Mouse (Mus musculus) thymus, adult 2 months (tissue): Measurements from ENCODE around the gene Lrch3.

Source experiments
- CTCF ChIP-seq: fragments of 200-500 bp; IDR thresholded peaks from 2 replicates; pipeline ENCODE4 v1.5.1; 2012; ENCODE audit warnings: mild to moderate bottlenecking, control low read depth, low read length, moderate library complexity, borderline replicate concordance; ENCODE audit not compliant: control insufficient read depth, poor library complexity, insufficient read depth; ENCODE audit errors: extremely low read depth
- POLR2A ChIP-seq: fragments of 200-500 bp; IDR thresholded peaks from 2 replicates; pipeline ENCODE4 v1.6.1; 2012; ENCODE audit warnings: mild to moderate bottlenecking, low read length, control low read depth, moderate library complexity; ENCODE audit not compliant: control insufficient read depth, poor library complexity, insufficient read depth; ENCODE audit errors: extremely low read depth

DNA sequence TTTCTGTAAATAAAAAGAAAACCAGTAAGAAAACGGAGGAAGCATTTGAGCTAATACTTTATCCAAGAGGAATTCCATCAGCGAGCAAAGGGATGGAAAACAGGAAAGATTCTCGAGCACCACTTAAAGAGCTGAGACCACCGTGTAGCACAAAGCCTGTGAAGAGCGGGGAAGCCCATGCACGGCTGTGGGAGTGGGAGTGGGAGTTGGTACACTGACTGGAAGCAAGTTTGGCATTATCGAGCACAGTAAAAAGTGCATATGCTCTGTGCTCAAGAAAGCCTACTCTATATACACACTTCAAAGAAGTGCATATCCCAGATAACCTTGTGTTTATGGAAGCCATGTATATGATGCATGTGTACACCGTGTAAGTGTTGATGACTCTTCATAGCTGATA, 13.1 kb downstream of the Lrch3 start:
- TF ChIP-seq POLR2A, result no peak
- no peak for TF ChIP-seq CTCF
